Mouse (Mus musculus): ENCODE data around the gene Kif2c. TPM values are rescaled to one million over a fixed set of nuclear protein-coding genes. Genes with fewer than 3 reads are reported as not detected.

Kif2c gene
- polyA plus RNA-seq, 1 experiment from 2014 or later = 35.5 TPM

DNA sequence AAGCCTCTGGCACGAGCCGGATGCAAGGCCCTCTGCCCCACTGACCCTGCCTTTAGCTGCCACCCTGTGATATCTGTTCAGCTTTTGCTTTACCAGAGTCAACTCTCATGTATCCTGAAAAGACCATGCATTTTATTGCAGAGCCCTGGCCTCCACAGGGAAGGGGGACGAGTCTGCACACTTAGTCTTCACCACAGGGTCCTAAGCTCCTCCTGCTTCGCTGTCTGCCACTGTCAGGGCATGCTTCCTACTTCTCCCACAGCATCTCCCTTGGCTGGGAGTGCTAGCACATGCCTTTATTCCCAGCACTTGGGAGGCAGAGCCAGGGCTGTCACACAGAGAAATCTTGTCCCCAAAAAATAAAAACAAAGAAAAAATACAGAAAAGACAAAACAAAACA lies 21.3 kb downstream of the Kif2c start:
- ATAC-seq (replicated peaks) = 0 out of 2 replicates have a peak, but pooled peaks have one; percentile 63
- 0 out of 2 replicates have a peak, but pooled peaks cover 4% of the 10 kb centered on the region for H3K4me1 ChIP-seq
- peaks cover 17% of the 10 kb centered on the region for H3K36me3 ChIP-seq
- no peaks in the 10 kb centered on the region for H3K9me3 ChIP-seq
- H3K4me3 ChIP-seq = no peak overlapping the region
- 71% methylated on average over 4 of the region's 4 CpGs for WGBS
- no peaks in the 10 kb centered on the region for H3K27me3 ChIP-seq
- no peak overlapping the region for H3K27ac ChIP-seq (replicated peaks)
- no peak overlapping the region for H3K9ac ChIP-seq (replicated peaks)
- H3K4me2 ChIP-seq (replicated peaks) = no peak overlapping the region

DNA sequence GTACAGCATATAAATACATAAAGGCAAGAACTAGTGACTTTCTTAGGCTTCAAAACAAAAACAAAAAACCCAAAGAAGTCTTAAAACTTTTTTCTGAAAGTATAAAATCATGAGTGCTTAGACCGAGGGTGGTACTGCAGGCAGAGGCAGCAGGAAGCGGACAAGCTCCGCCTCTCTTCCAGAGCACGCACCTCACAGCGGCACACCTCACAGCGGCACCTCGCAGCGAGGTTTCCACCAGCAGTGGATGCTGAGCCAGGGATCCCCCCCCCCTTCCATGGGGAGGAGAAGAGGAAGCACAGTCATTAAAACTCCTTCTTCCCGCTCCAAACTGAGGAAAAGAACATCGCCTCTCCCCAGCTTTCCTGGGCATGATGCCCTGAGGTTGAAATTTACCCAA lies 22.8 kb downstream of the Kif2c start:
- no peak overlapping the region for H3K9ac ChIP-seq (replicated peaks)
- H3K4me3 ChIP-seq = no peak overlapping the region
- peaks cover 4% of the 10 kb centered on the region; the same call in 1 of the 2 replicates for H3K36me3 ChIP-seq
- H3K27me3 ChIP-seq = no peaks in the 10 kb centered on the region
- H3K4me2 ChIP-seq (replicated peaks) = no peak overlapping the region
- H3K9me3 ChIP-seq = no peaks in the 10 kb centered on the region
- no peak overlapping the region for H3K27ac ChIP-seq (replicated peaks)
- H3K4me1 ChIP-seq = peaks cover 11% of the 10 kb centered on the region
- WGBS = 80% methylated on average over 10 of the region's 10 CpGs
- no peak for ATAC-seq (replicated peaks)

DNA sequence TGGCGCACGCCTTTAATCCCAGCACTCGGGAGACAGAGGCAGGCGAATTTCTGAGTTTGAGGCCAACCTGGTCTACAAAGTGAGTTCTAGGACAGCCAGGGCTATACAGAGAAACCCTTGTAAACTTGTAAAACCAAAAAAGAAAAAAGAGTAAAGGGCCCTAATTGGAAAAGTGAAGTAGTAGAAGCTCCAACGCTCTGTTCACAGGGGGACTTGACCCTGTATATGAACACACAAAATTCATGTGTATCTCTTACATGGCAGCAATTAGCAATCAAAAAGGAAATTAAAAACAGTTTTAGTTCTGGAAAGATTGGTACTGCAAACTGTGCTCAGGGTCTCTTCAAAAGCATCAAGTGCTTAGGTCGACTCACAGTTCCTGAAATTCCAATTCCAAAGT lies 26.1 kb downstream of the Kif2c start:
- Histone ChIP-seq H3K27me3 (no peaks in the 10 kb centered on the region), H3K36me3 (peaks cover 26% of the 10 kb centered on the region), H3K4me2 (replicated peaks) (peak overlapping the region; percentile 87), H3K4me3 (peak overlapping the region; percentile 95), H3K9me3 (no peaks in the 10 kb centered on the region), H3K4me1 (peaks cover 25% of the 10 kb centered on the region), H3K27ac (replicated peaks) (peak overlapping the region; percentile 92), H3K9ac (replicated peaks) (peak overlapping the region; percentile 99)
- WGBS = 30% methylated on average over 6 of the region's 6 CpGs
- ATAC-seq (replicated peaks) = no peak

DNA sequence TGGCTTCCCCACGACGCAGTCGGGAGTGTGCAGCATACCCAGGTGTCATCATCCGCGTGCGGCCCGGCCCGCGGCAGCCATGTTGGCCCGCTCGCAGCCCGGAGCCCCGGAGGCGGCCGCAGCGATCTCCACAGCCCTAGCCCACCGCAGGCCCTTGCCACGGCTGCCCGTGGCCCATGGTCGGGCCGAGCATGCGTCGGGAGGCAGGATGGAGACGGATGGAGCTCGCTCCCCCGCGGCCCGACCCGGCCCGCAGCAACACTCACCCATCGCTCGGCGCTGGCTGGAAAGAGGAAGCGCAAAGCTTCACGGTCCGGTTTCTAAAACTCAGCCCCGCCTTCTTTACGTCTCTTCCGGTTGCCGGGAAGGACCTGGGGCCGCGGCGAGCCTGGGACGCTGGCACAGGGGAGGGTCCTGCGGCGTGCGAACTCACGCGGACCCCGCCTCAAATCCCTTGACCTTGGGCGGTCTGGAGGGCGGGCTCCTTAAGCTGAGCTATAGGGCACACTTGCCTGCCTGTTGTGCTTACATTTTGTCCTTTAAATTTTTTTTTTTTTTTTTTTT lies 26.6 kb downstream of the Kif2c start, which contains the start of gene Rps8:
Rps8 (minus strand) TSS at position 452 of the 564 bp plus-strand sequence.
- under 1% methylated on average over 52 of the region's 52 CpGs for WGBS
- peak within 1 kb of the TSS; percentile 95 for H3K4me3 ChIP-seq
- H3K9ac ChIP-seq (replicated peaks) = peak within 1 kb of the TSS; percentile 99
- no peaks in the 10 kb centered on the region for H3K9me3 ChIP-seq
- H3K4me2 ChIP-seq (replicated peaks) = peak within 1 kb of the TSS; percentile 87
- no peaks in the 10 kb centered on the region for H3K27me3 ChIP-seq
- H3K36me3 ChIP-seq = peaks cover 31% of the 10 kb centered on the region
- H3K27ac ChIP-seq (replicated peaks) = peak within 1 kb of the TSS; percentile 92
- ATAC-seq (replicated peaks) = peak; percentile 96
- H3K4me1 ChIP-seq = peaks cover 25% of the 10 kb centered on the region

DNA sequence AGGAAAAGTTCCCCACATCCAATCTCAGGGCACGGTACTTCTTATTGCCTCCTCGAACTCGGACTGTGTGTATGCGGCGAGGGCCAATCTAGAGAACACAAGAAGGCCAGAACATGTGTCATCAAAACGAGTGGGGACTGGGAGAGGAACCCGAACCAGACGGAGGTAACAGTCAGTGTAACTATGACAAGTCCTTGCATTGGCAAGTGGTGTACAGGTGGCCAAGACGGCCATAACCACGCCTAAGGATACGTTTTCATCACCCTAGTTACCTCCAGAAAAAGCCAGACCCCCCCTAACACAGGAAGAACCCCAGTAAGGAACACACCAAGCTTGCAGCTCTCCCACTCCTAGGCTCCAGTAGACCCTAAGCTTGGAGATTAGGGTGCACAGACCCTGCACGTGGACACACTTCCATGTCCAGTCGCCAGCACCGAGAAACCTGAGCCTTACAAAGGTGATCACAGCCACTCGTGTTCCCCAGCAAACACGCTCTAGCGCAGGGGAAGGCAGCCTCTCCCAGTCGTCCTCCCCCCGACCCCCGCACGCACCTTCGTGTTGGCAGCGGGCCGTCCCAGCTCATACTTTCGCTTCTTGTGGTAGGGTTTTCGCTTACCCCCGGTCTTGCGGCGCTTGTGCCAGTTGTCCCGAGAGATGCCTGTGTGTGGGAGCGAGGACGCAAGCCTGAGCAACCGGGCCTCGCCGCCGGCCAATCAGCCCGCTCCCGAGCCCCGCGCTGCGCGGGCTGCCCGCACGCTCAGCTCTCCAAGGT lies 27.2 kb downstream of the Kif2c start:
- 2% methylated on average over 44 of the region's 44 CpGs for WGBS
- Histone ChIP-seq H3K27me3 (no peaks in the 10 kb centered on the region), H3K4me1 (peaks cover 25% of the 10 kb centered on the region), H3K4me2 (replicated peaks) (peak overlapping the region; percentile 87), H3K9me3 (no peaks in the 10 kb centered on the region), H3K27ac (replicated peaks) (peak overlapping the region; percentile 92), H3K9ac (replicated peaks) (peak overlapping the region; percentile 99), H3K4me3 (peak overlapping the region; percentile 95), H3K36me3 (peaks cover 37% of the 10 kb centered on the region)
- peak; percentile 22; the same call in 1 of the 2 replicates for ATAC-seq (replicated peaks)

DNA sequence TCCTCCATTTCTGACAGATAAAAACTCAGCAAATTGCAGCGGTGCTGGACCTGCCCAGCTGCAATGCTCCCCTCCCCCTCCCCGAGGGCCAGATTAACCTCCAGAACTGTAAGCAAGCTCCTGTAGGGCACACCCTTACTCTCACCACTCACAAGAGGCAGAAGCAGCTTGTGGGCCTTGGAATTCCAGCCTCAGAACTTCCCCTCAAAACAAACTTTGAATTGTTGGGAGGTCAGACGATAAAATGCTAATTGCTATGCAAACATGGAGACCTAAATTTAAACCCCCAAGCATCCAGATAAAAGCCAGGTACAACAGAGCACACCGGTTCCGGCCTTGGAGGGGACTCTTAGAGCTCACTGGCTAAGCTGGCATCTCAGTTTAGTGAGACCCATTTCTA lies 29.7 kb downstream of the Kif2c start:
- Histone ChIP-seq H3K4me2 (replicated peaks) (no peak overlapping the region), H3K36me3 (peaks cover 51% of the 10 kb centered on the region), H3K4me1 (peaks cover 25% of the 10 kb centered on the region), H3K27ac (replicated peaks) (no peak overlapping the region), H3K9ac (replicated peaks) (no peak overlapping the region), H3K9me3 (no peaks in the 10 kb centered on the region), H3K4me3 (no peak overlapping the region), H3K27me3 (no peaks in the 10 kb centered on the region)
- no peak for ATAC-seq (replicated peaks)
- 82% methylated on average over 5 of the region's 5 CpGs for WGBS

DNA sequence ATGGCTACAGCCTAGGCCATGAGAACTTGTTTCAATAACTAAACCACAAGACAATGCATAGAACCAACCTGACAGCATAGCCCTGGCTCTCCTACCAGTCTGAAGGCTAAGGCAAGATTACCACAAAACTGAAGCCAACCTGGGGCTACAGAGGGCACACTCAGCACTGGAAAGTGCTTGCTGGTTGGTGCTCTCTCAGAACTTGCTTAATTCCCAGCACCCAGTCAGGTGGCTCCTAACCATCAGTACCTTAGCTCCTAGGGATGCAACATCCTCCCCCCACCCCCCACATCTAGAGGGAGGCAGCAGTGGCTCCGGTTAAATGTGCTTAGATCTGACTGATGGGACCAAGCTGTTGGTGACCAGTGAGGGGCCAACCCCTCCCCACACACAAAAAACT lies 31.0 kb downstream of the Kif2c start:
- no peak for ATAC-seq (replicated peaks)
- H3K27ac ChIP-seq (replicated peaks) = no peak overlapping the region
- peaks cover 51% of the 10 kb centered on the region for H3K36me3 ChIP-seq
- H3K4me1 ChIP-seq = peaks cover 23% of the 10 kb centered on the region
- H3K27me3 ChIP-seq = no peaks in the 10 kb centered on the region
- no peaks in the 10 kb centered on the region for H3K9me3 ChIP-seq
- WGBS = 96% methylated on average over 1 of the region's 1 CpGs
- H3K4me2 ChIP-seq (replicated peaks) = no peak overlapping the region
- H3K4me3 ChIP-seq = no peak overlapping the region
- H3K9ac ChIP-seq (replicated peaks) = no peak overlapping the region

DNA sequence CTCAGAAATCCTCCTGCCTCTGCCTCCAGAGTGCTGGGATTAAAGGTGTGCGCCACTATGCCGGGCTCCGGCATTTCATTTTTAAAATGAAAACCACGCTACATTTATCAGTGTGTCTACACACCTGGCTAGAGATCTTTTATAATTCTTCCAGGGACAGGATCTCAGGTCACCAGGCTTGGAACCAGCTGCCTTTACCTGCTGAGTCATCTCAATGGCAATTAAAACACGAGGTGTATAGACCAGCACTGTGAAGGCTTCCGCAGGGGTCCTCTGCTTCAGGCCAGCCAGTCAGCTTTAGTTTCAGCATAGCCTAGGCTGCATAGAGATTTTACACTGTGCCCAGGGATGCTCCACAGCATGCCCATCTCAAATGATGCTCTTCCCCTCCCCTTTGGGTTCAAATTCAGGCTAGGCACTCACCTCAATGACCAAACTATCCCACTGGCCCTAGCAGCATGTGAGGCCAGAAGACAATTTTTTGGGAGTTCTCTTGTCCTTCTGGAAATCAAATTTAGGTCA lies 32.2 kb downstream of the Kif2c start:
- peaks cover 51% of the 10 kb centered on the region for H3K36me3 ChIP-seq
- ATAC-seq (replicated peaks) = no peak
- no peaks in the 10 kb centered on the region for H3K27me3 ChIP-seq
- no peak overlapping the region for H3K9ac ChIP-seq (replicated peaks)
- no peak overlapping the region for H3K4me2 ChIP-seq (replicated peaks)
- 89% methylated on average over 6 of the region's 6 CpGs for WGBS
- no peak overlapping the region for H3K27ac ChIP-seq (replicated peaks)
- H3K4me3 ChIP-seq = no peak overlapping the region
- peaks cover 20% of the 10 kb centered on the region for H3K4me1 ChIP-seq
- no peaks in the 10 kb centered on the region for H3K9me3 ChIP-seq

DNA sequence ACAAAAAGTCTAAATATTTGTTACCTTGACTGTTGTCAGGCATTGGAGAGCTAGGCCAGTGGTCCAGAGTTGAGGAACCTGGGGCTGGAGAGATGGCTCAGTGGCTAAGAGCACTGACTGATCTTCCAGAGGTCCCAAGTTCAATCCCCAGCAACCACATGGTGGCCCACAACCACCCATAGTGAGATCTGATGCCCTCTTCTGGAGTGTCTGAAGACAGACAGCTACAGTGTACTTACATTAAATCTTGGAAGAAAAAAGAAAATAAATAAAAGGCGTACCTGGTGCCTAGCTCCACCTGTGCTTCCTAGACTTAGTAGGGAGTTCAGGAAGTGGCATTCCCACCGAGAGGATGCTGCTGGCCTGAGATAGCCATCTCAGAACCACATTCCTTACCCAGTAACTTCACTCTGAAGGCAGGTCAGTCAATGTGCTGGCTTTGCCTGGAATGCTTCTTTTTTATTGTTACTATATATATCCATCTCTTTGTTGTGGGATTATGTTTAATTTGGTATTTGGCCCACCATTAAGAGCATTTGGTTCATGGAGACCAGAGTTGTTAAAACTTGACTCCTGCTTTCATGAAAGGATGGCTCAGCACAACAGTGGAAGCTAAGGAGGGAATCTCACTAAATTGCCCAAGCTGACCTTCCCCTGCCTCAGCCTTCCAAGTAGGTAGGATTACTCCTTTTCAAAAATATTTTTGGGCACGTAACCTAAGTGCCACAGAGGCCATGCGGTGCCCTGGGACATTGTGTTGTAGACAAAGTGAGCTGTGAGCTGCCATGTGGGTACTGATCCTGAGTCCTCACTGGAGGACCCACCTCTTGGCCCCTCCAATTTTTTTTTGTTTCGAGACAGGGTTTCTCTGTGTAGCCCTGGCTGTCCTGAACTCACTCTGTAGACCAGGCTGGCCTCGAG lies 32.9 kb downstream of the Kif2c start:
- Histone ChIP-seq H3K36me3 (peaks cover 51% of the 10 kb centered on the region), H3K4me3 (no peak overlapping the region), H3K27ac (replicated peaks) (no peak overlapping the region), H3K4me2 (replicated peaks) (no peak overlapping the region), H3K27me3 (no peaks in the 10 kb centered on the region), H3K4me1 (peaks cover 13% of the 10 kb centered on the region), H3K9ac (replicated peaks) (no peak overlapping the region), H3K9me3 (no peaks in the 10 kb centered on the region)
- ATAC-seq (replicated peaks) = no peak; the same call in 1 of the 2 replicates
- 71% methylated on average over 6 of the region's 6 CpGs for WGBS

DNA sequence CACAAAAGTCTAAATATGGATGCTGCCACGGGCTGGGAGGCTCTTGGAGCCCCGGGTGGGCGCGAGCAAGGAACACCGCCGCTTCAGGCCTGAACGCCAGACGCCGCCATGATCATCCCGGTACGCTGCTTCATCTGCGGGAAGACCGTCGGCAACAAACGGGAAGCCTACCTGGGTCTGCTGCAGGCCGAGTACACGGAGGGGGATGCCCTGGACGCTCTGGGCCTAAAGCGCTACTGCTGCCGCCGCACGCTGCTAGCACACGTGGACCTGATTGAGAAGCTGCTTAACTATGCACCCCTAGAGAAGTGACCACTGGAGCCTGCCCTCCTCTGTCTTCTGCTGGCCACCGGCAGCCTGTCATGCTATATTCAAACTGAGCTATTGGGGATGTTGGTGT lies 33.6 kb downstream of the Kif2c start:
- Histone ChIP-seq H3K36me3 (peaks cover 47% of the 10 kb centered on the region), H3K27ac (replicated peaks) (no peak overlapping the region), H3K27me3 (no peaks in the 10 kb centered on the region), H3K4me2 (replicated peaks) (no peak overlapping the region), H3K4me3 (no peak overlapping the region), H3K9me3 (no peaks in the 10 kb centered on the region), H3K4me1 (peaks cover 6% of the 10 kb centered on the region; the same call in 1 of the 2 replicates), H3K9ac (replicated peaks) (no peak overlapping the region)
- WGBS = 69% methylated on average over 24 of the region's 24 CpGs
- no peak for ATAC-seq (replicated peaks)

DNA sequence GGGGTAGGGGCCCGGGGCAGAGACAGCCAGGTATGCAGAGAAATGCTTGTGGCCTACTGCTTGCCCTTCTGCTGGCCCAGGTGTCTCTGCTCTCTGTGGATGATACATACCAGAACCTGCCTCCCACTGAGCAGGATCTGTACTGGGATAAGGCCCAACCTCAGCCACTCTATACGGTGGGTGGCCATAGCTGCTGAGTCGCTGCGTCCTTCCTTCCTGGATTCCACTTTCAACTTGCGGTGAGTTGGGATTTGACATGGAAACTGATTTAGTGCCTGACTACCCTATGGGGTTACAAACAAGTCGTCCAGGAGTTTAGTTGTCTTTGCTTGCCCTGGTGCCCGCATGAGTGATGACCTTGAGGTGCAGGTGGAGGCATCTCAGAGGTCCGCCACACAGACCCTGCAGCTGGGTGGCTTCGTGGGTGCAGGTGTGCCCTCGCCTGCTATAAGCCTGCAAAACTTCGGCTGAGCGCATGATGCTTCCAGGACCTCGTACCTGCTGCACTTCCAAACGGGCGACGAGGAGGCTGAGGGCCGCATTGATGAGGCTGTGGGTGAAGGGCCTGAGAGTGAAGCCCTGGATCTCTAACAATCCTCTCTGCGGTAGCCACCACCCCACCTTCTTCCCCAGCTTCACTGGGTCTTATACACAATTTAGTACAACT lies 34.3 kb downstream of the Kif2c start:
- Histone ChIP-seq H3K27me3 (no peaks in the 10 kb centered on the region), H3K4me3 (no peak overlapping the region), H3K27ac (replicated peaks) (no peak overlapping the region), H3K36me3 (peaks cover 40% of the 10 kb centered on the region), H3K4me2 (replicated peaks) (no peak overlapping the region), H3K9ac (replicated peaks) (no peak overlapping the region), H3K4me1 (peaks cover 2% of the 10 kb centered on the region; the same call in 1 of the 2 replicates), H3K9me3 (no peaks in the 10 kb centered on the region)
- ATAC-seq (replicated peaks) = no peak
- 88% methylated on average over 18 of the region's 18 CpGs for WGBS
